Mouse (Mus musculus) ES-Bruce4 (cell line): ENCODE results near the gene Gaa. TPM values are rescaled to one million over a fixed set of nuclear protein-coding genes. Genes with fewer than 3 reads are reported as not detected.
A peak's percentile ranks its signal among the peaks of the same experiment; 100 is the strongest.

Experiments
- H3K27ac ChIP-seq: 2 replicates; pipeline ENCODE4 v1.5.1; 2012; ENCODE audit warnings: low read length, inconsistent platforms; ENCODE audit not compliant: insufficient read depth
- H3K27me3 ChIP-seq: 2 replicates; pipeline ENCODE4 v1.6.1; 2012; ENCODE audit warnings: mild to moderate bottlenecking, low read length, inconsistent platforms; ENCODE audit not compliant: control insufficient read depth, poor library complexity, insufficient read depth, severe bottlenecking
- H3K36me3 ChIP-seq: 2 replicates; pipeline ENCODE4 v1.6.1; 2012; ENCODE audit warnings: inconsistent platforms, mild to moderate bottlenecking, low read length, moderate library complexity; ENCODE audit not compliant: control insufficient read depth, poor library complexity, insufficient read depth, severe bottlenecking
- H3K4me1 ChIP-seq: one replicate; pipeline ENCODE4 v1.8.1; 2011; ENCODE audit warnings: low read length; ENCODE audit not compliant: control insufficient read depth, insufficient read depth
- H3K4me3 ChIP-seq: 2 replicates; pipeline ENCODE4 v1.5.1; 2011; ENCODE audit warnings: low read depth, mild to moderate bottlenecking, low read length
- H3K9ac ChIP-seq: 2 replicates; pipeline ENCODE4 v1.6.1; 2012; ENCODE audit warnings: low read depth, mild to moderate bottlenecking, inconsistent platforms; ENCODE audit not compliant: poor library complexity, severe bottlenecking
- H3K9me3 ChIP-seq: replicated peaks from 2 replicates; pipeline ENCODE4 v1.6.1; 2012; ENCODE audit warnings: mild to moderate bottlenecking, low read length, inconsistent platforms; ENCODE audit not compliant: control insufficient read depth, poor library complexity, insufficient read depth, severe bottlenecking
- CTCF ChIP-seq: IDR thresholded peaks from one replicate; pipeline ENCODE4 v1.8.1; 2011; ENCODE audit warnings: low read depth, low read length
- EP300 ChIP-seq: IDR thresholded peaks from 2 replicates; pipeline ENCODE4 v1.6.1; 2011; ENCODE audit warnings: low read depth, low read length; ENCODE audit not compliant: insufficient read depth
- POLR2A ChIP-seq: IDR thresholded peaks from one replicate; pipeline ENCODE4 v1.8.1; 2011; ENCODE audit warnings: low read length; ENCODE audit not compliant: insufficient read depth
- polyA plus RNA-seq: library from polyadenylated mRNA; stranded (reverse); fragments of >200 nt; gene quantifications from 2 replicates; pipeline ENCODE4 v1.2.4, GENCODE M21; 2011; ENCODE audit warnings: low read depth; ENCODE audit not compliant: missing spikeins, insufficient read depth, insufficient read length

The Gaa gene
- polyA plus RNA-seq, 1 experiment, result 42.3 TPM

- no peak for TF ChIP-seq POLR2A
- TF ChIP-seq CTCF, result no peak
- TF ChIP-seq EP300, result no peak
- Histone ChIP-seq H3K4me3 (no peak overlapping the region), H3K9me3 (peaks cover 3% of the 10 kb centered on the region; the same call in 1 of the 2 replicates), H3K27me3 (no peaks in the 10 kb centered on the region), H3K9ac (no peak overlapping the region), H3K27ac (no peak overlapping the region), H3K4me1 (no peaks in the 10 kb centered on the region), H3K36me3 (no peaks in the 10 kb centered on the region)
Observed at GRCm38 (mm10) chr11:119322521-119322920, 54.8 kb downstream of the Gaa start.

DNA sequence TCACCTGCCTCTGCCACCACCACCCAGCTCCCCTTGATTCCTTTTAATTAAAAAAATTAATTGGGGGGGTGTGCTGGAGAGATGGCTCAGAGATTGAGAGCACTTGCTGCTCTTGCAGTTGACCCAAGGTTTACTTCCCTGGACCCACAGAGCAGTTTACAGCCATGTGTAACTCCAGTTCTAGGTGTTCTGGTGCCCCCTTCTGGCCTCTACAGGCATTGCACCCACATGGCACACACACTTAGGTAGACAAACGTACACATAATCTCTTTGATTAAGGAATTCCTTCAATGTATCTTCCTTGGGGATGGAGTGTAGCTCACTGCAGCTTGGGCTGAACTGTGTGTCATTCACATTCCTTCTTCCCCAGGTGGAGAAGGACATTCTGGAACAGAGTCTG, 57.4 kb downstream of the Gaa start:
- Histone ChIP-seq H3K4me1 (no peaks in the 10 kb centered on the region), H3K27ac (no peak overlapping the region), H3K27me3 (no peaks in the 10 kb centered on the region), H3K36me3 (no peaks in the 10 kb centered on the region), H3K4me3 (no peak overlapping the region), H3K9me3 (peaks cover 3% of the 10 kb centered on the region; the same call in 1 of the 2 replicates), H3K9ac (no peak overlapping the region)
- TF ChIP-seq CTCF (peak; percentile 28), POLR2A (no peak), EP300 (no peak)

- Histone ChIP-seq H3K4me1 (no peaks in the 10 kb centered on the region), H3K9ac (no peak overlapping the region), H3K27me3 (no peaks in the 10 kb centered on the region), H3K36me3 (no peaks in the 10 kb centered on the region), H3K4me3 (no peak overlapping the region), H3K9me3 (no peaks in the 10 kb centered on the region), H3K27ac (no peak overlapping the region)
- TF ChIP-seq POLR2A (no peak), CTCF (no peak), EP300 (no peak)
Observed at GRCm38 (mm10) chr11:119330592-119330991, 62.9 kb downstream of the Gaa start.

- Histone ChIP-seq H3K9me3 (no peaks in the 10 kb centered on the region), H3K36me3 (no peaks in the 10 kb centered on the region), H3K4me3 (no peak overlapping the region), H3K4me1 (no peaks in the 10 kb centered on the region), H3K9ac (no peak overlapping the region), H3K27me3 (no peaks in the 10 kb centered on the region), H3K27ac (no peak overlapping the region)
- no peak for TF ChIP-seq EP300
- peak; percentile 21 for TF ChIP-seq CTCF
Observed at GRCm38 (mm10) chr11:119331970-119332369, 64.3 kb downstream of the Gaa start.

Other genes with a start within 250 kb of the Gaa start
- gene Cbx2, start 244.9 kb upstream of the Gaa start, polyA plus RNA-seq, result 11.6 and 12.9 TPM in 2 replicates
- gene Cbx8, start 226.9 kb upstream of the Gaa start, polyA plus RNA-seq, result 0.75 and 1.7 TPM in 2 replicates
- gene Cbx4, start 181.7 kb upstream of the Gaa start, polyA plus RNA-seq, result 0.32 and 0.46 TPM in 2 replicates
- 15.8 and 15.9 TPM in 2 replicates for gene Tbc1d16, start 39.4 kb upstream of the Gaa start, polyA plus RNA-seq
- gene Ccdc40, start 39.3 kb upstream of the Gaa start, polyA plus RNA-seq, result 4.1 and 8.1 TPM in 2 replicates
- 257 and 268 TPM in 2 replicates for gene Eif4a3, start 32.2 kb downstream of the Gaa start, polyA plus RNA-seq
- not detected in 2 replicates for gene Card14, start 39.9 kb downstream of the Gaa start, polyA plus RNA-seq
- 3.3 and 4.0 TPM in 2 replicates for gene Sgsh, start 87.6 kb downstream of the Gaa start, polyA plus RNA-seq
- gene Slc26a11, start 87.7 kb downstream of the Gaa start, polyA plus RNA-seq, result 9.2 and 10.0 TPM in 2 replicates
- gene Rnf213, start 125.2 kb downstream of the Gaa start, polyA plus RNA-seq, result 22.4 and 23.9 TPM in 2 replicates
- 6.5 and 7.7 TPM in 2 replicates for gene Endov, start 223.5 kb downstream of the Gaa start, polyA plus RNA-seq